Mouse (Mus musculus): Measurements from ENCODE around the gene Hmgn2. TPM values are rescaled to one million over a fixed set of nuclear protein-coding genes. Genes with fewer than 3 reads are reported as not detected.

Gene Hmgn2
- total and polyA plus RNA-seq, 2 experiments from 2014 or later: 195 to 1,094 TPM

- Histone ChIP-seq H3K4me2 (ENCODE audit: low read depth, low read length) (no peak overlapping the region), H3K9me3 (ENCODE audit: low read length) (no peaks in the 10 kb centered on the region), H3K4me3 (ENCODE audit: low read length) (no peak overlapping the region), H3K4me1 (ENCODE audit: insufficient read depth, low read length) (no peaks in the 10 kb centered on the region), H3K36me3 (ENCODE audit: insufficient read depth, low read length) (no peaks in the 10 kb centered on the region), H3K27ac (no peak overlapping the region), H3K27me3 (ENCODE audit: insufficient read depth, low read length) (no peaks in the 10 kb centered on the region), H3K9ac (replicated peaks; ENCODE audit: low read length) (no peak overlapping the region)
- no peak for TF ChIP-seq CTCF (IDR thresholded peaks at IDR 0.05; ENCODE audit: low read depth)
- 83% methylated on average over 4 of the region's 4 CpGs for WGBS
- no peak for ATAC-seq
- DNase-seq (ENCODE audit: low spot score): no peak
Observed at GRCm38 (mm10) chr4:133956358-133956757, 12.1 kb downstream of the Hmgn2 start.

- Histone ChIP-seq H3K27me3 (ENCODE audit: insufficient read depth, low read length) (no peaks in the 10 kb centered on the region), H3K9me3 (ENCODE audit: low read length) (no peaks in the 10 kb centered on the region), H3K9ac (replicated peaks; ENCODE audit: low read length) (no peak overlapping the region), H3K27ac (no peak overlapping the region), H3K4me1 (ENCODE audit: insufficient read depth, low read length) (no peaks in the 10 kb centered on the region), H3K4me2 (ENCODE audit: low read depth, low read length) (no peak overlapping the region), H3K36me3 (ENCODE audit: insufficient read depth, low read length) (no peaks in the 10 kb centered on the region), H3K4me3 (ENCODE audit: low read length) (no peak overlapping the region)
- no peak for ATAC-seq
- 65% methylated on average over 4 of the region's 4 CpGs for WGBS
- DNase-seq (ENCODE audit: low spot score): no peak
- TF ChIP-seq CTCF (IDR thresholded peaks at IDR 0.05; ENCODE audit: low read depth): no peak
Observed at GRCm38 (mm10) chr4:133946736-133947135, 21.7 kb downstream of the Hmgn2 start.

- H3K27ac ChIP-seq: no peak overlapping the region
- no peak for TF ChIP-seq CTCF (IDR thresholded peaks at IDR 0.05; ENCODE audit: low read depth)
- H3K36me3 ChIP-seq (ENCODE audit: insufficient read depth, low read length): no peaks in the 10 kb centered on the region
- H3K9me3 ChIP-seq (ENCODE audit: low read length): no peaks in the 10 kb centered on the region
- no peak overlapping the region for H3K4me2 ChIP-seq (ENCODE audit: low read depth, low read length)
- no peak overlapping the region for H3K4me3 ChIP-seq (ENCODE audit: low read length)
- H3K9ac ChIP-seq (replicated peaks; ENCODE audit: low read length): no peak overlapping the region
- ATAC-seq: no peak
- H3K27me3 ChIP-seq (ENCODE audit: insufficient read depth, low read length): no peaks in the 10 kb centered on the region
- WGBS: 87% methylated on average over 3 of the region's 3 CpGs
- no peak for DNase-seq (ENCODE audit: low spot score)
- H3K4me1 ChIP-seq (ENCODE audit: insufficient read depth, low read length): no peaks in the 10 kb centered on the region
Observed at GRCm38 (mm10) chr4:133943791-133944190, 24.7 kb downstream of the Hmgn2 start.

- no peaks in the 10 kb centered on the region for H3K9me3 ChIP-seq (ENCODE audit: low read length)
- H3K4me1 ChIP-seq (ENCODE audit: insufficient read depth, low read length): no peaks in the 10 kb centered on the region
- no peak for ATAC-seq
- H3K4me3 ChIP-seq (ENCODE audit: low read length): no peak overlapping the region
- H3K27ac ChIP-seq: no peak overlapping the region
- no peak overlapping the region for H3K9ac ChIP-seq (replicated peaks; ENCODE audit: low read length)
- no peak for DNase-seq (ENCODE audit: low spot score)
- no peak overlapping the region for H3K4me2 ChIP-seq (ENCODE audit: low read depth, low read length)
- WGBS: 91% methylated on average over 4 of the region's 4 CpGs
- TF ChIP-seq CTCF (IDR thresholded peaks at IDR 0.05; ENCODE audit: low read depth): no peak
- H3K36me3 ChIP-seq (ENCODE audit: insufficient read depth, low read length): no peaks in the 10 kb centered on the region
- H3K27me3 ChIP-seq (ENCODE audit: insufficient read depth, low read length): no peaks in the 10 kb centered on the region
Observed at GRCm38 (mm10) chr4:133942679-133943078, 25.8 kb downstream of the Hmgn2 start.

GRCm38 (mm10) chr4:133941576-133941975, 26.9 kb downstream of the Hmgn2 start:
- no peaks in the 10 kb centered on the region for H3K9me3 ChIP-seq (ENCODE audit: low read length)
- no peak overlapping the region for H3K27ac ChIP-seq
- no peaks in the 10 kb centered on the region for H3K36me3 ChIP-seq (ENCODE audit: insufficient read depth, low read length)
- H3K9ac ChIP-seq (replicated peaks; ENCODE audit: low read length): no peak overlapping the region
- TF ChIP-seq CTCF (IDR thresholded peaks at IDR 0.05; ENCODE audit: low read depth): no peak
- H3K27me3 ChIP-seq (ENCODE audit: insufficient read depth, low read length): no peaks in the 10 kb centered on the region
- H3K4me1 ChIP-seq (ENCODE audit: insufficient read depth, low read length): no peaks in the 10 kb centered on the region
- no peak overlapping the region for H3K4me3 ChIP-seq (ENCODE audit: low read length)
- WGBS: 47% methylated on average over 3 of the region's 3 CpGs
- ATAC-seq (no peak), DNase-seq (ENCODE audit: low spot score) (no peak)
- H3K4me2 ChIP-seq (ENCODE audit: low read depth, low read length): no peak overlapping the region

GRCm38 (mm10) chr4:133940386-133941260, 27.8 kb downstream of the Hmgn2 start:
- ATAC-seq (no peak), DNase-seq (ENCODE audit: low spot score) (no peak)
- H3K36me3 ChIP-seq (ENCODE audit: insufficient read depth, low read length): no peaks in the 10 kb centered on the region
- no peak overlapping the region for H3K9ac ChIP-seq (replicated peaks; ENCODE audit: low read length)
- TF ChIP-seq CTCF (IDR thresholded peaks at IDR 0.05; ENCODE audit: low read depth): no peak
- H3K4me2 ChIP-seq (ENCODE audit: low read depth, low read length): no peak overlapping the region
- H3K9me3 ChIP-seq (ENCODE audit: low read length): no peaks in the 10 kb centered on the region
- H3K27me3 ChIP-seq (ENCODE audit: insufficient read depth, low read length): no peaks in the 10 kb centered on the region
- H3K4me3 ChIP-seq (ENCODE audit: low read length): no peak overlapping the region
- H3K4me1 ChIP-seq (ENCODE audit: insufficient read depth, low read length): no peaks in the 10 kb centered on the region
- H3K27ac ChIP-seq: no peak overlapping the region
- 85% methylated on average over 13 of the region's 13 CpGs for WGBS

GRCm38 (mm10) chr4:133938077-133938476, 30.4 kb downstream of the Hmgn2 start:
- ATAC-seq: no peak
- WGBS: 66% methylated on average over 2 of the region's 2 CpGs
- no peak overlapping the region for H3K27ac ChIP-seq
- H3K4me3 ChIP-seq (ENCODE audit: low read length): no peak overlapping the region
- TF ChIP-seq CTCF (IDR thresholded peaks at IDR 0.05; ENCODE audit: low read depth): no peak
- H3K36me3 ChIP-seq (ENCODE audit: insufficient read depth, low read length): no peaks in the 10 kb centered on the region
- H3K9me3 ChIP-seq (ENCODE audit: low read length): no peaks in the 10 kb centered on the region
- no peaks in the 10 kb centered on the region for H3K27me3 ChIP-seq (ENCODE audit: insufficient read depth, low read length)
- H3K4me2 ChIP-seq (ENCODE audit: low read depth, low read length): no peak overlapping the region
- H3K4me1 ChIP-seq (ENCODE audit: insufficient read depth, low read length): no peaks in the 10 kb centered on the region
- no peak overlapping the region for H3K9ac ChIP-seq (replicated peaks; ENCODE audit: low read length)
- no peak for DNase-seq (ENCODE audit: low spot score)

Data from hindbrain, postnatal 0 days (tissue).